Comparison of ENCODE assay signal across 14 mouse cellular contexts in the genomic region with DNA sequence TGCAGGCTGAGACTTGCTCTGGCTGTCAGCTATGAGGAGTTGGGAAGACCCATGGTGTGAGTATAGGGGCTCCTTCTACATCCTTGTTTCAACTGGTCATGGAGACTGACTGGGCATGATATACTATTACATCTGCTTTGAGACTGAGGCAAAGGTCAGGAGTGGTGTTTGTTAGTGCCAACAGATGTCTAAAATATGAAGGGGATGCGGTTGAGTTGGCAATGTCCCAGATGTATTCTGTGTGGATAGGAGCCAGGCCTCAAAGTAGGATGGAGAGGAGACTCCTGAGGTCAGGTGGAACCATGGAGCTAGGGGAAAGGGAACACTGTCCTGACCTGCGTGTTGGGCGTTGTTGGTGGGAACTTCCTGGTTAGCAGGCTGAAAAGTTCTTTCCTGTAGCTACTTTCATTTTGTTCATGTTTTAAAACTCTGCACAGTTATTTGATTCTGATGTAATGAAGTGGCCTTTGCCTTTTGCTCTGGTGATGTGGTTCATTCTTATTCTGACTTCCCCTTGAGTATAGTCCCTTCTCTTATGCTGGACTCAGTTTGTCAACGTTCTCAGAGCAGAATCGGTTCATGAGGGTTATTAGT. TPM values are rescaled to one million over a fixed set of nuclear protein-coding genes. Genes with fewer than 3 reads are reported as not detected.
DNase-seq lines count a peak whose midpoint lies in the region; ATAC-seq lines count a peak whose summit lies in the region.
"Had no signal": no experiment of that assay in that cellular context is flagged by ENCODE, and none has a peak within 500 bp of the region (broad histone marks: within the 10 kb centered on the region; RNA-seq: fewer than 3 reads in every experiment).

No protein-coding gene starts in this region.

- H3K4me3 ChIP-seq in midbrain, embryonic 12.5 days, result no peak overlapping the region
- H3K4me3 ChIP-seq in midbrain, embryonic 16.5 days (ENCODE audit: low read depth, low read length), result no peak overlapping the region
- H3K4me3 ChIP-seq in embryonic facial prominence, embryonic 10.5 days, result no peak overlapping the region
- H3K4me3 ChIP-seq: left cerebral cortex, adult 2 months had no signal

- ATAC-seq in midbrain, embryonic 12.5 days (ENCODE audit: low FRiP score, low read depth), result no peak
- ATAC-seq in midbrain, embryonic 16.5 days, result no peak
- ATAC-seq: lung, postnatal 0 days had no signal

- peak overlapping the region; percentile 46; the same call in 1 of the 2 replicates for H3K27ac ChIP-seq in midbrain, embryonic 12.5 days (replicated peaks)
- no peak overlapping the region for H3K27ac ChIP-seq in midbrain, embryonic 16.5 days (ENCODE audit: low read length)
- H3K27ac ChIP-seq in embryonic facial prominence, embryonic 10.5 days (replicated peaks), result peak overlapping the region; percentile 54; the same call in 1 of the 2 replicates
- H3K27ac ChIP-seq: left cerebral cortex, adult 2 months had no signal

- 92% methylated on average over 5 of the region's 5 CpGs for WGBS in midbrain, embryonic 12.5 days
- 91% methylated on average over 5 of the region's 5 CpGs for WGBS in midbrain, embryonic 16.5 days
- WGBS in embryonic facial prominence, embryonic 10.5 days, result 91% methylated on average over 5 of the region's 5 CpGs

- H3K9ac ChIP-seq in midbrain, embryonic 12.5 days (replicated peaks), result no peak overlapping the region
- no peak overlapping the region for H3K9ac ChIP-seq in midbrain, embryonic 16.5 days (ENCODE audit: low read depth, low read length)

- DNase-seq in heart, adult 11 months, result peak; percentile 82
- no peak for DNase-seq in heart, postnatal 10 days
- no peak for DNase-seq in embryonic facial prominence, embryonic 10.5 days (ENCODE audit: low spot score)
- DNase-seq in naive thymus-derived CD4-positive, alpha-beta T cell, adult 2 months (ENCODE audit: low read depth), result peak; percentile 53
- DNase-seq in ovary, postnatal 14 days (ENCODE audit: low spot score), result no peak
- no peak for DNase-seq in cerebellum, postnatal 14 days
- DNase-seq: adrenal gland, postnatal 14 days; cerebellum, adult 11 months; heart, postnatal 36 days; kidney, postnatal 10 days had no signal

- no peaks in the 10 kb centered on the region for H3K27me3 ChIP-seq in midbrain, embryonic 12.5 days
- no peaks in the 10 kb centered on the region for H3K27me3 ChIP-seq in midbrain, embryonic 16.5 days (ENCODE audit: control insufficient read depth, insufficient read depth, low read depth, low read length)
- no peaks in the 10 kb centered on the region for H3K27me3 ChIP-seq in embryonic facial prominence, embryonic 10.5 days (replicated peaks; ENCODE audit: low read depth, poor library complexity, severe bottlenecking)

- H3K4me1 ChIP-seq in midbrain, embryonic 12.5 days, result peaks cover 28% of the 10 kb centered on the region
- H3K4me1 ChIP-seq in midbrain, embryonic 16.5 days (ENCODE audit: control insufficient read depth, insufficient read depth, low read length), result peaks cover 19% of the 10 kb centered on the region
- peaks cover 31% of the 10 kb centered on the region for H3K4me1 ChIP-seq in embryonic facial prominence, embryonic 10.5 days

- no peaks in the 10 kb centered on the region for H3K9me3 ChIP-seq in midbrain, embryonic 12.5 days
- no peaks in the 10 kb centered on the region for H3K9me3 ChIP-seq in midbrain, embryonic 16.5 days (replicated peaks; ENCODE audit: control insufficient read depth, low read length, poor library complexity, severe bottlenecking)
- H3K9me3 ChIP-seq in embryonic facial prominence, embryonic 10.5 days, result no peaks in the 10 kb centered on the region

- intact Hi-C loops in heart, postnatal 10 days (cut with DNase I), result no loop called here

- no peak overlapping the region for H3K4me2 ChIP-seq in midbrain, embryonic 12.5 days (replicated peaks)
- no peak overlapping the region for H3K4me2 ChIP-seq in midbrain, embryonic 16.5 days (ENCODE audit: low read length)

- no peaks in the 10 kb centered on the region for H3K36me3 ChIP-seq in midbrain, embryonic 12.5 days
- no peaks in the 10 kb centered on the region for H3K36me3 ChIP-seq in midbrain, embryonic 16.5 days (ENCODE audit: control insufficient read depth, insufficient read depth, low read length)
- H3K36me3 ChIP-seq in embryonic facial prominence, embryonic 10.5 days (replicated peaks), result 0 out of 2 replicates have a peak, but pooled peaks cover 6% of the 10 kb centered on the region

RNA-seq across cellular contexts. Expression of a gene that starts 32.2 kb away (rescaled TPM):
- under 1 TPM in 1 of 2 experiments, not detected in 1; 0.07 TPM for total RNA-seq in heart, postnatal 10 days (2021)
- 0.54 and 0.88 TPM in 2 replicates for polyA plus RNA-seq in midbrain, embryonic 12.5 days (2016; fragmentation: Nextera tagmentation; extraction: Ambion mirVana)
- 0.53 and 0.57 TPM in 2 replicates for polyA plus RNA-seq in midbrain, embryonic 16.5 days (2015; fragmentation: Nextera tagmentation; extraction: Ambion mirVana)
- 0.73 and 0.91 TPM in 2 replicates for polyA plus RNA-seq in embryonic facial prominence, embryonic 10.5 days (2016; fragmentation: Nextera tagmentation; extraction: Ambion mirVana)
- total RNA-seq: heart, postnatal 36 days had no signal

Comparison
In these comparisons a context has a peak if more than half of its experiments do, and no peak if none do; other contexts are left out.
1. DNase-seq: peak in heart, adult 11 months (single experiment) and naive thymus-derived CD4-positive, alpha-beta T cell, adult 2 months (single experiment); none in heart, postnatal 10 days (0 of 2), embryonic facial prominence, embryonic 10.5 days (single experiment), ovary, postnatal 14 days (single experiment) and cerebellum, postnatal 14 days (0 of 2).